Mouse (Mus musculus) limb, embryonic 13.5 days (tissue): Measurements from ENCODE around the gene Tmem143. TPM values are rescaled to one million over a fixed set of nuclear protein-coding genes. Genes with fewer than 3 reads are reported as not detected.
"Not testable (repeated sequence)": the region's sequence is repeated elsewhere in the genome, so short reads cannot be mapped to it uniquely, and the experiment has no call there.

Experiments
- ATAC-seq: fragments of 200-750 bp; cut with Nextera tagmentation; 2 replicates; pipeline ENCODE4 v1.8.0; 2017; ENCODE audit warnings: low read depth, moderate number of reproducible peaks, moderate TSS enrichment; ENCODE audit not compliant: low FRiP score
- H3K27ac ChIP-seq: fragments of 300-500 bp; sonication (generic); 2 replicates; pipeline ENCODE4 v1.5.1; 2015; ENCODE audit warnings: inconsistent platforms, mild to moderate bottlenecking, moderate library complexity
- H3K27me3 ChIP-seq: fragments of 300-500 bp; sonication (generic); 2 replicates; pipeline ENCODE4 v1.6.1; 2015; ENCODE audit warnings: mild to moderate bottlenecking, inconsistent platforms
- H3K36me3 ChIP-seq: fragments of 300-500 bp; sonication (generic); 2 replicates; pipeline ENCODE4 v1.6.1; 2015; ENCODE audit warnings: inconsistent platforms, mild to moderate bottlenecking, moderate library complexity
- H3K4me1 ChIP-seq: fragments of 300-500 bp; sonication (generic); 2 replicates; pipeline ENCODE4 v1.6.1; 2015; ENCODE audit warnings: inconsistent platforms
- H3K4me2 ChIP-seq: fragments of 300-500 bp; sonication (generic); replicated peaks from 2 replicates; pipeline ENCODE4 v1.6.1; 2015; ENCODE audit warnings: inconsistent platforms, mild to moderate bottlenecking, moderate library complexity
- H3K4me3 ChIP-seq: fragments of 300-500 bp; sonication (generic); 2 replicates; pipeline ENCODE4 v1.5.1; 2015; ENCODE audit warnings: moderate library complexity, mild to moderate bottlenecking, inconsistent platforms
- H3K9ac ChIP-seq: fragments of 300-500 bp; sonication (generic); 2 replicates; pipeline ENCODE4 v1.6.1; 2015; ENCODE audit warnings: mild to moderate bottlenecking, inconsistent platforms
- H3K9me3 ChIP-seq: fragments of 300-500 bp; sonication (generic); 2 replicates; pipeline ENCODE4 v1.6.1; 2016; ENCODE audit warnings: inconsistent platforms
- WGBS: fragments of 180-500 bp; shearing (Covaris S2); methylation state at CpG from one replicate; pipeline ENCODE4 v1.1.7; 2015; 5-methylcytosine and 5-hydroxymethylcytosine counted together
- polyA plus RNA-seq: library from polyadenylated mRNA; unstranded; fragments of >200 nt; fragmentation: Nextera tagmentation; extraction: Ambion mirVana; gene quantifications from 2 replicates; pipeline ENCODE4 v1.2.1, GENCODE M21; 2015

Tmem143 gene
- polyA plus RNA-seq, 1 experiment from 2014 or later = 4.9 TPM

- no peaks in the 10 kb centered on the region; the same call in 1 of the 2 replicates for H3K36me3 ChIP-seq
- peak overlapping the region; percentile 92 for H3K4me2 ChIP-seq
- WGBS = 74% methylated on average over 6 of the region's 6 CpGs
- no peaks in the 10 kb centered on the region for H3K9me3 ChIP-seq
- H3K27ac ChIP-seq = 0 out of 2 replicates have a peak overlapping the region, but pooled peaks have one; percentile 33
- no peaks in the 10 kb centered on the region for H3K27me3 ChIP-seq
- H3K9ac ChIP-seq = no peak overlapping the region
- peak overlapping the region; percentile 31 for H3K4me3 ChIP-seq
- peak; percentile 4; the same call in 1 of the 2 replicates for ATAC-seq
- peaks cover 14% of the 10 kb centered on the region for H3K4me1 ChIP-seq
Observed at GRCm38 (mm10) chr7:45895931-45896516, 717 bp upstream of the Tmem143 start.

- no peaks in the 10 kb centered on the region; the same call in 1 of the 2 replicates for H3K36me3 ChIP-seq
- peaks cover 14% of the 10 kb centered on the region for H3K4me1 ChIP-seq
- H3K4me3 ChIP-seq = peak overlapping the region; percentile 59
- no peaks in the 10 kb centered on the region for H3K27me3 ChIP-seq
- H3K9ac ChIP-seq = peak overlapping the region; percentile 79
- H3K4me2 ChIP-seq = peak overlapping the region; percentile 92
- ATAC-seq = peak; percentile 38
- no peaks in the 10 kb centered on the region for H3K9me3 ChIP-seq
- WGBS = 3% methylated on average over 19 of the region's 19 CpGs
- H3K27ac ChIP-seq = peak overlapping the region; percentile 82
Observed at GRCm38 (mm10) chr7:45897258-45897757, 567 bp downstream of the Tmem143 start.

- not testable (repeated sequence) for H3K36me3 ChIP-seq, ATAC-seq, H3K9me3 ChIP-seq, H3K27me3 ChIP-seq
- peak overlapping the region; percentile 79; the same call in 1 of the 2 replicates for H3K9ac ChIP-seq
- WGBS = 52% methylated on average over 4 of the region's 4 CpGs
- H3K4me1 ChIP-seq = peaks cover 14% of the 10 kb centered on the region
- H3K4me3 ChIP-seq = peak overlapping the region; percentile 59; the same call in 1 of the 2 replicates
- H3K4me2 ChIP-seq = peak overlapping the region; percentile 92
- peak overlapping the region; percentile 82; the same call in 1 of the 2 replicates for H3K27ac ChIP-seq
Observed at GRCm38 (mm10) chr7:45898125-45898524, 1.4 kb downstream of the Tmem143 start.

- no peak for ATAC-seq
- Histone ChIP-seq H3K4me2 (no peak overlapping the region), H3K27ac (no peak overlapping the region), H3K27me3 (no peaks in the 10 kb centered on the region), H3K9ac (no peak overlapping the region), H3K4me1 (peaks cover 10% of the 10 kb centered on the region), H3K4me3 (no peak overlapping the region), H3K36me3 (no peaks in the 10 kb centered on the region; the same call in 1 of the 2 replicates), H3K9me3 (no peaks in the 10 kb centered on the region)
- 56% methylated on average over 5 of the region's 5 CpGs for WGBS
Observed at GRCm38 (mm10) chr7:45901562-45901961, 4.8 kb downstream of the Tmem143 start.

GRCm38 (mm10) chr7:45902481-45903002, 5.8 kb downstream of the Tmem143 start:
- 0 out of 2 replicates have a peak overlapping the region, but pooled peaks have one; percentile 39 for H3K27ac ChIP-seq
- H3K9me3 ChIP-seq = no peaks in the 10 kb centered on the region
- 65% methylated on average over 12 of the region's 12 CpGs for WGBS
- no peak overlapping the region for H3K4me2 ChIP-seq
- no peak for ATAC-seq
- no peaks in the 10 kb centered on the region; the same call in 1 of the 2 replicates for H3K36me3 ChIP-seq
- H3K9ac ChIP-seq = no peak overlapping the region
- no peak overlapping the region for H3K4me3 ChIP-seq
- H3K4me1 ChIP-seq = peaks cover 6% of the 10 kb centered on the region
- no peaks in the 10 kb centered on the region for H3K27me3 ChIP-seq

- ATAC-seq = no peak
- 93% methylated on average over 9 of the region's 9 CpGs for WGBS
Observed at GRCm38 (mm10) chr7:45906622-45907021, 9.9 kb downstream of the Tmem143 start.

GRCm38 (mm10) chr7:45908384-45908783, 11.6 kb downstream of the Tmem143 start:
- Histone ChIP-seq H3K9ac (no peak overlapping the region), H3K4me1 (no peaks in the 10 kb centered on the region), H3K36me3 (peaks cover 36% of the 10 kb centered on the region), H3K4me2 (no peak overlapping the region), H3K4me3 (no peak overlapping the region), H3K9me3 (no peaks in the 10 kb centered on the region; the same call in 1 of the 2 replicates), H3K27me3 (no peaks in the 10 kb centered on the region), H3K27ac (no peak overlapping the region)
- no peak for ATAC-seq

More at GRCm38 (mm10) chr7:45906622-45907021, 9.9 kb downstream of the Tmem143 start:
- Histone ChIP-seq H3K36me3 (peaks cover 36% of the 10 kb centered on the region), H3K4me3 (no peak overlapping the region), H3K27ac (no peak overlapping the region), H3K9ac (no peak overlapping the region), H3K9me3 (no peaks in the 10 kb centered on the region; the same call in 1 of the 2 replicates), H3K4me2 (no peak overlapping the region), H3K4me1 (no peaks in the 10 kb centered on the region), H3K27me3 (no peaks in the 10 kb centered on the region)

- 93% methylated on average over 16 of the region's 16 CpGs for WGBS
- Histone ChIP-seq H3K27ac (no peak overlapping the region), H3K27me3 (no peaks in the 10 kb centered on the region), H3K9me3 (no peaks in the 10 kb centered on the region; the same call in 1 of the 2 replicates), H3K9ac (no peak overlapping the region), H3K36me3 (peaks cover 36% of the 10 kb centered on the region), H3K4me2 (no peak overlapping the region), H3K4me3 (no peak overlapping the region), H3K4me1 (peaks cover under 1% of the 10 kb centered on the region; the same call in 1 of the 2 replicates)
- no peak for ATAC-seq
Observed at GRCm38 (mm10) chr7:45909145-45909544, 12.4 kb downstream of the Tmem143 start.

- Histone ChIP-seq H3K27ac (peak overlapping the region; percentile 39), H3K36me3 (peaks cover 29% of the 10 kb centered on the region)
- WGBS = 87% methylated on average over 6 of the region's 6 CpGs
Observed at GRCm38 (mm10) chr7:45914067-45914466, 17.3 kb downstream of the Tmem143 start.

GRCm38 (mm10) chr7:45915011-45915410, 18.3 kb downstream of the Tmem143 start:
- peaks cover 41% of the 10 kb centered on the region for H3K4me1 ChIP-seq
- no peak for ATAC-seq
- H3K9ac ChIP-seq = no peak overlapping the region
- H3K27me3 ChIP-seq = no peaks in the 10 kb centered on the region
- H3K36me3 ChIP-seq = peaks cover 22% of the 10 kb centered on the region
- 85% methylated on average over 5 of the region's 5 CpGs for WGBS
- no peak overlapping the region for H3K4me3 ChIP-seq
- no peak overlapping the region for H3K4me2 ChIP-seq
- H3K9me3 ChIP-seq = no peaks in the 10 kb centered on the region; the same call in 1 of the 2 replicates
- no peak overlapping the region for H3K27ac ChIP-seq

More at GRCm38 (mm10) chr7:45914067-45914466, 17.3 kb downstream of the Tmem143 start:
- Histone ChIP-seq H3K4me1 (peaks cover 32% of the 10 kb centered on the region), H3K4me3 (no peak overlapping the region), H3K9me3 (no peaks in the 10 kb centered on the region; the same call in 1 of the 2 replicates), H3K27me3 (no peaks in the 10 kb centered on the region), H3K9ac (peak overlapping the region; percentile 26; the same call in 1 of the 2 replicates), H3K4me2 (no peak overlapping the region; the same call in 1 of the 2 replicates)
- no peak for ATAC-seq

GRCm38 (mm10) chr7:45916056-45917003, 19.6 kb downstream of the Tmem143 start:
- WGBS = 33% methylated on average over 26 of the region's 26 CpGs
- Histone ChIP-seq H3K27ac (peak overlapping the region; percentile 93), H3K4me3 (peak overlapping the region; percentile 37), H3K4me2 (peak overlapping the region; percentile 65), H3K27me3 (no peaks in the 10 kb centered on the region), H3K36me3 (peaks cover 10% of the 10 kb centered on the region), H3K4me1 (peaks cover 55% of the 10 kb centered on the region), H3K9me3 (no peaks in the 10 kb centered on the region), H3K9ac (peak overlapping the region; percentile 67)
- peak; percentile 87 for ATAC-seq
